Mouse (Mus musculus): Measurements from ENCODE around the gene Timm10.
"Not testable (repeated sequence)": the region's sequence is repeated elsewhere in the genome, so short reads cannot be mapped to it uniquely, and the experiment has no call there.

Gene Timm10

GRCm38 (mm10) chr2:84826488-84827282, at the start of gene Timm10:
Timm10 (plus strand) TSS chr2:84826997.
- DNase-seq (ENCODE audit: low spot score), result peak; percentile 84

- no peak for DNase-seq (ENCODE audit: low spot score)
Observed at GRCm38 (mm10) chr2:84777706-84778105, 49.1 kb upstream of the Timm10 start.

GRCm38 (mm10) chr2:84779210-84779609, 47.6 kb upstream of the Timm10 start:
- no peak for DNase-seq (ENCODE audit: low spot score)

GRCm38 (mm10) chr2:84783315-84783714, 43.5 kb upstream of the Timm10 start:
- DNase-seq (ENCODE audit: low spot score), result no peak

- no peak for DNase-seq (ENCODE audit: low spot score)
Observed at GRCm38 (mm10) chr2:84783840-84784566, 42.8 kb upstream of the Timm10 start.

- DNase-seq (ENCODE audit: low spot score), result no peak
Observed at GRCm38 (mm10) chr2:84788316-84788715, 38.5 kb upstream of the Timm10 start.

- DNase-seq (ENCODE audit: low spot score), result no peak
Observed at GRCm38 (mm10) chr2:84790418-84790817, 36.4 kb upstream of the Timm10 start.

GRCm38 (mm10) chr2:84792516-84792915, 34.3 kb upstream of the Timm10 start:
- no peak for DNase-seq (ENCODE audit: low spot score)

- DNase-seq (ENCODE audit: low spot score), result no peak
Observed at GRCm38 (mm10) chr2:84793154-84793553, 33.6 kb upstream of the Timm10 start.

GRCm38 (mm10) chr2:84793871-84794270, 32.9 kb upstream of the Timm10 start:
- DNase-seq (ENCODE audit: low spot score), result no peak

- peak; percentile 69 for DNase-seq (ENCODE audit: low spot score)
Observed at GRCm38 (mm10) chr2:84797833-84798492, 28.8 kb upstream of the Timm10 start.

- peak; percentile 67 for DNase-seq (ENCODE audit: low spot score)
Observed at GRCm38 (mm10) chr2:84798493-84798921, 28.3 kb upstream of the Timm10 start, which contains the start of gene Ube2l6. Ube2l6 (plus strand) TSS chr2:84798828.

- DNase-seq (ENCODE audit: low spot score), result peak; percentile 39
Observed at GRCm38 (mm10) chr2:84799041-84799561, 27.7 kb upstream of the Timm10 start.

- no peak for DNase-seq (ENCODE audit: low spot score)
Observed at GRCm38 (mm10) chr2:84800304-84800703, 26.5 kb upstream of the Timm10 start.

- not testable (repeated sequence) for DNase-seq (ENCODE audit: low spot score)
Observed at GRCm38 (mm10) chr2:84801223-84801622, 25.6 kb upstream of the Timm10 start.

GRCm38 (mm10) chr2:84803963-84804362, 22.8 kb upstream of the Timm10 start:
- no peak for DNase-seq (ENCODE audit: low spot score)

GRCm38 (mm10) chr2:84806546-84806945, 20.3 kb upstream of the Timm10 start:
- DNase-seq (ENCODE audit: low spot score), result no peak

GRCm38 (mm10) chr2:84809330-84809729, 17.5 kb upstream of the Timm10 start:
- no peak for DNase-seq (ENCODE audit: low spot score)

GRCm38 (mm10) chr2:84810526-84810885, 16.3 kb upstream of the Timm10 start:
- no peak for DNase-seq (ENCODE audit: low spot score)

GRCm38 (mm10) chr2:84810886-84811577, 15.8 kb upstream of the Timm10 start:
- peak; percentile 82 for DNase-seq (ENCODE audit: low spot score)

- DNase-seq (ENCODE audit: low spot score), result peak; percentile 27
Observed at GRCm38 (mm10) chr2:84811880-84812279, 14.9 kb upstream of the Timm10 start.

- no peak for DNase-seq (ENCODE audit: low spot score)
Observed at GRCm38 (mm10) chr2:84812676-84813075, 14.1 kb upstream of the Timm10 start.

Data from ovary, postnatal 36 days (tissue).